Mouse (Mus musculus) liver, adult 2 months (tissue): Measurements from ENCODE around the gene Ralgapa1. TPM values are rescaled to one million over a fixed set of nuclear protein-coding genes. Genes with fewer than 3 reads are reported as not detected.
"Not testable (repeated sequence)": the region's sequence is repeated elsewhere in the genome, so short reads cannot be mapped to it uniquely, and the experiment has no call there.

Experiments used
- DNase-seq: peaks from one replicate; pipeline ENCODE4 v3.0.0-alpha.2; 2011; ENCODE audit warnings: low read depth, low spot score; ENCODE audit errors: extremely low read depth
- H3K27ac ChIP-seq: fragments of 200-500 bp; replicated peaks from 2 replicates; pipeline ENCODE4 v1.5.1; 2012; ENCODE audit warnings: low read depth, mild to moderate bottlenecking, control low read depth, inconsistent platforms, low read length; ENCODE audit not compliant: insufficient read depth
- H3K27me3 ChIP-seq: fragments of 200-500 bp; 2 replicates; pipeline ENCODE4 v1.6.1; 2012; ENCODE audit warnings: mild to moderate bottlenecking, moderate library complexity, low read length, inconsistent platforms; ENCODE audit not compliant: control insufficient read depth, insufficient read depth
- H3K36me3 ChIP-seq: fragments of 200-500 bp; 2 replicates; pipeline ENCODE4 v1.6.1; 2012; ENCODE audit warnings: low read length, inconsistent platforms; ENCODE audit not compliant: control insufficient read depth, insufficient read depth
- H3K4me1 ChIP-seq: fragments of 200-500 bp; 2 replicates; pipeline ENCODE4 v1.6.1; 2011; ENCODE audit warnings: low read length; ENCODE audit not compliant: control insufficient read depth, insufficient read depth
- H3K4me3 ChIP-seq: fragments of 200-500 bp; 2 replicates; pipeline ENCODE4 v1.5.1; 2011; ENCODE audit warnings: low read depth, mild to moderate bottlenecking, control low read depth, low read length, moderate library complexity; ENCODE audit not compliant: insufficient read depth
- H3K79me2 ChIP-seq: fragments of 200-500 bp; 2 replicates; pipeline ENCODE4 v1.6.1; 2012; ENCODE audit warnings: inconsistent platforms, mild to moderate bottlenecking, low read length, moderate library complexity; ENCODE audit not compliant: control insufficient read depth, insufficient read depth
- H3K9ac ChIP-seq: fragments of 200-500 bp; 2 replicates; pipeline ENCODE4 v1.6.1; 2012; ENCODE audit warnings: low read depth, mild to moderate bottlenecking, control low read depth, inconsistent platforms, low read length
- CTCF ChIP-seq: fragments of 200-500 bp; IDR thresholded peaks from 2 replicates; pipeline ENCODE4 v1.5.1; 2011; ENCODE audit warnings: low read depth, low read length, control low read depth
- POLR2A ChIP-seq: fragments of 200-500 bp; IDR thresholded peaks from 2 replicates; pipeline ENCODE4 v1.6.1; 2011; ENCODE audit warnings: low read length, control low read depth; ENCODE audit not compliant: insufficient read depth; ENCODE audit errors: extremely low read depth
- WGBS: fragments of 180-500 bp; shearing (Covaris S2); methylation state at CpG from one replicate; pipeline ENCODE4 v1.1.7; 2018; 5-methylcytosine and 5-hydroxymethylcytosine counted together
- polyA plus RNA-seq: library from polyadenylated mRNA; depleted of rRNA; stranded (reverse); fragments of >200 nt; gene quantifications from 2 replicates; pipeline ENCODE4 v1.2.3, GENCODE M21; 2012; rRNA removed
- total RNA-seq: library from RNA; depleted of rRNA; stranded (reverse); fragments of >200 nt; gene quantifications from 2 replicates; pipeline ENCODE4 v1.2.3, GENCODE M21; 2014; rRNA removed

Ralgapa1 gene
- total and polyA plus RNA-seq, 2 experiments: 3.3 to 14.4 TPM

DNA sequence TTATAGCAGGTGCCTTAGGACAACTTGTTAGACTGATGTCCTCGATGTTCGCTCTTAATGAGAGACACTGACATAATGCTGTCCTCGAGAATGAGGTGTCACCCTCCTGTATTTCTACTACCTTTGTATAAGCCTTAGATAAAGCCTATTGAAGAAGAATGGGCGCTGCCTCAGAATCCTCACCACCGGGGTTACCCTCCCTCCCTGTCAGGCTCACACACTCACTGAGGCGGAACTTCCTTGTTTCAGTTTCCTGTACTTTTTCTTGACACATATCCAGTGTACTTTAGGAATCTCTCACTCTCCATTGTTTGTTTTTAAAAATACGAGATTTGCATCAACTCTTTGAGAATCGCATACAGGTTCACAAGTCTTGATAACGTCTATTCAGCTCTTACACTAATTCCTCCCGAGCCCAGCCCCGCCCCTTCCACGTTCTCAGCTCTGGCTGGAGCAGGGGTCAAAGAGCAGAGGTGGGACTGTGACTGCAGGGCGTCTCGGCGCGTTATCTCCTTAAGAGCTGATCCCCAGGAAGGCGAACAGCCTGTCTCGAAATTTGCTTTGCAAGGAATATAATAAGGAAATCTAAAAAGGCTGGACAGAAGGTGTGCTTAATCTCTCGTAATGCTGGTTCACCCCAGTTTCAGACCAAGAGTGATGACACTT, 260.8 kb downstream of the Ralgapa1 start:
- TF ChIP-seq CTCF (no peak), POLR2A (no peak)
- H3K79me2 ChIP-seq: no peaks in the 10 kb centered on the region
- WGBS: 12% methylated on average over 19 of the region's 19 CpGs
- no peak overlapping the region for H3K27ac ChIP-seq
- H3K36me3 ChIP-seq: no peaks in the 10 kb centered on the region
- H3K27me3 ChIP-seq: 0 out of 2 replicates have a peak, but pooled peaks cover 1% of the 10 kb centered on the region
- no peaks in the 10 kb centered on the region for H3K4me1 ChIP-seq
- no peak overlapping the region for H3K9ac ChIP-seq
- peak; percentile 32 for DNase-seq
- H3K4me3 ChIP-seq: peak overlapping the region; percentile 29

DNA sequence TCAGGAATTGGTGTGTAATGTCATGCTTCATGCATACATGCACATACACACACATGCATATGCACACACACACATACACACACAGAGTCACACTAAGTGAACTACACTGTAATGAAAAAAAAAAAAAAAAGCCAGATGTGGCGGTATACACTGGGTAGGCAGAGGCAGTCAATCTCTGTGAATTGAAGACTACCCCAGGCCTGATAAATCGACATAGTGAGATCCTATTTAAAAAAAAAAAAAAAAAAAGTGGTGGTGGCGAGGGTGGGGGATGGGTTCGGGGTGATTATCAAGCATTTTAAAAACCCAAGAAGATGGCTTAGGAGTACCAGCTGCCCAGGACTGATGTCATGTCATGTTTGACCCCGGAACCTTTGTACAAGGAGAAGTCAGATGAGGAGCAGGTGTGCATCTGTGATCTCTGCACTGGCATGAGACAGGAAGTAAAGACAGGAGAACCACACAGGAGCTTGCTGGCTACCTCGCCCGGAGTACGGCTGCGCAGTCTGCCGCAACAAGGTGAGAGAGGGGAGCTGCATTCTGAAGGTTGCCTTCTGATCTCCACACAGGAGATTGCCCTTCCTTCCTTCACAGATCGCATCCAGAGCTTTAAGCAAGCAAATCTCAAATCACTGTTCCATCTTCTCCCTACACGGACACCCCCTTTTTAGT, 261.6 kb downstream of the Ralgapa1 start:
- TF ChIP-seq POLR2A: no peak
- TF ChIP-seq CTCF: no peak
- DNase-seq: no peak
- no peak overlapping the region for H3K27ac ChIP-seq
- WGBS: 90% methylated on average over 12 of the region's 12 CpGs
- no peaks in the 10 kb centered on the region for H3K79me2 ChIP-seq
- H3K4me3 ChIP-seq: no peak overlapping the region
- H3K4me1 ChIP-seq: no peaks in the 10 kb centered on the region
- H3K36me3 ChIP-seq: no peaks in the 10 kb centered on the region
- no peak overlapping the region for H3K9ac ChIP-seq
- H3K27me3 ChIP-seq: no peaks in the 10 kb centered on the region

DNA sequence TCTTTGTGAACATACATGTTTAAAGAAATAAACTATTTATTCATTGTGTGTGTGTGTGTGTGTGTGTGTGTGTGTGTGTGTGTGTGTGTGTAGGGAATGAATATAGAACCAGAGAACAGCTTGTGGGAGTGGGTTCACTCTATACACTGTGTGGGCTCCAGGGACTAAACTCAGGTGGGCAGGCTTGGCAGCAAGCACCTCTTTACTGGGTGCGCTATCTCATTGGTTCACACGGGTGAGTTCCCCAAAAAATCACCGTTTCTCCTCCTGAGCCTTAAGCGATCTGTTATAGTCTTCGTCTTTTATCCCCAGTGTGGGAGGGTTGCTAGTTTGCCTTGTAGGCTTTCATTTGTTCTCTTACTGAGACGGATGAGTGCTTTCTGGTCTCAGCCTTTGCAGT, 263.1 kb downstream of the Ralgapa1 start:
- Histone ChIP-seq H3K27ac (no peak overlapping the region), H3K9ac (no peak overlapping the region), H3K4me1 (no peaks in the 10 kb centered on the region), H3K79me2 (no peaks in the 10 kb centered on the region), H3K27me3 (no peaks in the 10 kb centered on the region), H3K4me3 (no peak overlapping the region), H3K36me3 (no peaks in the 10 kb centered on the region)
- 87% methylated on average over 6 of the region's 6 CpGs for WGBS
- DNase-seq: no peak
- TF ChIP-seq CTCF (no peak), POLR2A (no peak)

DNA sequence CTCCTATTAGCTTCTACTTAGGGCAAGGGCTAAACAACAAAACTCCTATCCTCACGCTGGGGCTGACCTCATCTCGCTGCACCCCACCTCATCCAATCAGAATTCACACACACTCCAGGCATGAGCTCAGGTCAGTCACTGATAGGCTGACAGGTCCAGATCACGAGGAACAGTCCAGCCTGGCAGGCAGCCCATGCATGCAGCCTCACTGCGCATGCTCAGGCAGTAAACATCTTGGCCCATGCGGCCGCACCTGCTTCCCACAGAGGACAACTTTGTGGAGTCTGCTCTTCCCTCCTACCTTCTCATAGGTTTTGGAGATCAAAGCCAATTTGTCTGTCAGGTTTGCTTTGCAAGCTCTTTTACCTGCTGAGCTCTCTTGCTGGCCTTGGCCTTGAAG, 266.1 kb downstream of the Ralgapa1 start:
- not testable (repeated sequence) for H3K9ac ChIP-seq, H3K4me3 ChIP-seq, H3K79me2 ChIP-seq, DNase-seq, H3K27me3 ChIP-seq, H3K27ac ChIP-seq, H3K4me1 ChIP-seq, H3K36me3 ChIP-seq
- 76% methylated on average over 6 of the region's 6 CpGs for WGBS

Other genes with a start within 250 kb of the Ralgapa1 start
- not detected in 2 replicates for gene Insm2, start 221.7 kb downstream of the Ralgapa1 start, total RNA-seq
- gene Insm2, start 221.7 kb downstream of the Ralgapa1 start, polyA plus RNA-seq: not detected in 2 replicates
- gene Brms1l, start 15.2 kb upstream of the Ralgapa1 start, total RNA-seq: 2.7 and 3.1 TPM in 2 replicates
- 1.8 and 2.6 TPM in 2 replicates for gene Brms1l, start 15.2 kb upstream of the Ralgapa1 start, polyA plus RNA-seq